Mouse (Mus musculus) MEL (cell line): ENCODE measurements around the gene 4921517D22Rik. TPM values are rescaled to one million over a fixed set of nuclear protein-coding genes. Genes with fewer than 3 reads are reported as not detected.

Experiments
- DNase-seq: peaks from one replicate; pipeline ENCODE4 v3.0.0; 2011; ENCODE audit warnings: low read depth, low spot score
- H3K27ac ChIP-seq: 2 replicates; pipeline ENCODE4 v1.5.1; 2012; ENCODE audit warnings: low read depth, mild to moderate bottlenecking, control low read depth, low read length, moderate library complexity; ENCODE audit not compliant: control insufficient read depth
- H3K27me3 ChIP-seq, 2 experiments: fragments of 150-350 bp in 1 of 2; sonication (generic) in 1 of 2; 2 replicates each; pipeline ENCODE4 v1.6.1; 2012; ENCODE audit warnings: low read length in 2 of 2, mild to moderate bottlenecking in 2 of 2, improper control_type of control experiment in 1 of 2, moderate library complexity in 1 of 2; ENCODE audit not compliant: insufficient read depth in 2 of 2, control insufficient read depth in 1 of 2
- H3K36me3 ChIP-seq, 2 experiments: 2 replicates each; pipeline ENCODE4 v1.6.1; 2012 to 2014; ENCODE audit warnings: low read length in 2 of 2, improper control_type of control experiment in 1 of 2, inconsistent platforms in 1 of 2, mild to moderate bottlenecking in 1 of 2; ENCODE audit not compliant: insufficient read depth in 2 of 2, control insufficient read depth in 1 of 2
- H3K4me1 ChIP-seq, 2 experiments: fragments of 150-350 bp in 1 of 2; sonication (generic) in 1 of 2; 2 replicates each; pipeline ENCODE4 v1.6.1; 2012; ENCODE audit warnings: low read length in 2 of 2, improper control_type of control experiment in 1 of 2, mild to moderate bottlenecking in 1 of 2; ENCODE audit not compliant: insufficient read depth in 2 of 2, control insufficient read depth in 1 of 2
- H3K4me3 ChIP-seq, 2 experiments: fragments of 150-350 bp in 1 of 2; sonication (generic) in 1 of 2; 2 replicates each; pipeline ENCODE4 v1.5.1; 2012; ENCODE audit warnings: low read depth in 2 of 2, low read length in 2 of 2, mild to moderate bottlenecking in 2 of 2, moderate library complexity in 2 of 2, control low read depth in 1 of 2, improper control_type of control experiment in 1 of 2; ENCODE audit not compliant: control insufficient read depth in 1 of 2, insufficient read depth in 1 of 2
- H3K79me2 ChIP-seq: 2 replicates; pipeline ENCODE4 v1.6.1; 2012; ENCODE audit warnings: mild to moderate bottlenecking, low read length, moderate library complexity; ENCODE audit not compliant: control insufficient read depth, poor library complexity, insufficient read depth
- H3K9ac ChIP-seq: 2 replicates; pipeline ENCODE4 v1.6.1; 2012; ENCODE audit warnings: low read depth, mild to moderate bottlenecking, control low read depth, low read length, moderate library complexity; ENCODE audit not compliant: control insufficient read depth, poor library complexity, severe bottlenecking
- H3K9me3 ChIP-seq: fragments of 150-350 bp; sonication (generic); replicated peaks from 2 replicates; pipeline ENCODE4 v1.6.1; 2012; ENCODE audit warnings: mild to moderate bottlenecking, low read length, improper control_type of control experiment, moderate library complexity; ENCODE audit not compliant: insufficient read depth
- CHD2 ChIP-seq: IDR thresholded peaks from 2 replicates; pipeline ENCODE4 v1.6.1; 2011; ENCODE audit warnings: low read length, improper control_type of control experiment
- CTCF ChIP-seq, 3 experiments: IDR thresholded peaks in 2 of 3; conservative IDR thresholded peaks in 1 of 3; 2 replicates each; pipeline ENCODE4 v1.5.1; 2011 to 2012; ENCODE audit warnings: low read length in 3 of 3, low read depth in 2 of 3, mild to moderate bottlenecking in 2 of 3, improper control_type of control experiment in 1 of 3, inconsistent platforms in 1 of 3, mixed read lengths in 1 of 3, moderate library complexity in 1 of 3; ENCODE audit not compliant: control insufficient read depth in 1 of 3, insufficient read depth in 1 of 3, poor library complexity in 1 of 3, severe bottlenecking in 1 of 3
- E2F4 ChIP-seq: IDR thresholded peaks from 2 replicates; pipeline ENCODE4 v1.6.1; 2011; ENCODE audit warnings: low read depth, low read length, improper control_type of control experiment, borderline replicate concordance
- ELF1 ChIP-seq: IDR thresholded peaks from 2 replicates; pipeline ENCODE4 v1.6.1; 2014; ENCODE audit warnings: low read depth, mild to moderate bottlenecking, inconsistent platforms, low read length, improper control_type of control experiment, moderate library complexity
- EP300 ChIP-seq, 2 experiments: IDR thresholded peaks; 2 replicates each; pipeline ENCODE4 v1.6.1; 2011; ENCODE audit warnings: improper control_type of control experiment in 2 of 2, low read length in 2 of 2, low read depth in 1 of 2, mild to moderate bottlenecking in 1 of 2
- ETS1 ChIP-seq: IDR thresholded peaks from 2 replicates; pipeline ENCODE4 v1.6.1; 2012; ENCODE audit warnings: low read depth, mild to moderate bottlenecking, inconsistent platforms, low read length, improper control_type of control experiment, moderate library complexity
- GATA1 ChIP-seq: IDR thresholded peaks from 2 replicates; pipeline ENCODE4 v1.6.1; 2011; ENCODE audit warnings: low read depth, low read length, improper control_type of control experiment
- JUND ChIP-seq: IDR thresholded peaks from 2 replicates; pipeline ENCODE4 v1.6.1; 2011; ENCODE audit warnings: low read depth, mild to moderate bottlenecking, improper control_type of control experiment, low read length
- KAT2A ChIP-seq: conservative IDR thresholded peaks from 2 replicates; pipeline ENCODE4 v1.6.1; 2012; ENCODE audit warnings: low read depth, low read length, improper control_type of control experiment, inconsistent platforms
- MAX ChIP-seq: IDR thresholded peaks from 2 replicates; pipeline ENCODE4 v1.6.1; 2011; ENCODE audit warnings: low read length, improper control_type of control experiment
- MEF2A ChIP-seq: IDR thresholded peaks from 2 replicates; pipeline ENCODE4 v1.6.1; 2014; ENCODE audit warnings: low read depth, mild to moderate bottlenecking, inconsistent platforms, low read length, improper control_type of control experiment; ENCODE audit not compliant: poor library complexity, insufficient replicate concordance, severe bottlenecking; ENCODE audit errors: extremely low read depth
- MXI1 ChIP-seq: IDR thresholded peaks from 2 replicates; pipeline ENCODE4 v1.6.1; 2011; ENCODE audit warnings: mild to moderate bottlenecking, low read depth, low read length, improper control_type of control experiment
- MYB ChIP-seq: IDR thresholded peaks from 2 replicates; pipeline ENCODE4 v1.6.1; 2011; ENCODE audit warnings: mild to moderate bottlenecking, low read depth, low read length, improper control_type of control experiment
- NELFE ChIP-seq: IDR thresholded peaks from 2 replicates; pipeline ENCODE4 v1.6.1; 2011; ENCODE audit warnings: low read depth, low read length, improper control_type of control experiment
- POLR2A ChIP-seq, 2 experiments: IDR thresholded peaks; 2 replicates each; pipeline ENCODE4 v1.6.1; 2011 to 2012; ENCODE audit warnings: low read length in 2 of 2, mild to moderate bottlenecking in 2 of 2, control low read depth in 1 of 2, improper control_type of control experiment in 1 of 2, low read depth in 1 of 2, moderate library complexity in 1 of 2; ENCODE audit not compliant: control insufficient read depth in 1 of 2, insufficient read depth in 1 of 2, poor library complexity in 1 of 2
- POLR2AphosphoS2 ChIP-seq: IDR thresholded peaks from 2 replicates; pipeline ENCODE4 v1.6.1; 2011; ENCODE audit warnings: low read length, improper control_type of control experiment
- RAD21 ChIP-seq: IDR thresholded peaks from 2 replicates; pipeline ENCODE4 v1.6.1; 2011; ENCODE audit warnings: mild to moderate bottlenecking, low read depth, low read length, improper control_type of control experiment
- RCOR1 ChIP-seq: IDR thresholded peaks from 2 replicates; pipeline ENCODE4 v1.6.1; 2012; ENCODE audit warnings: low read depth, mild to moderate bottlenecking, inconsistent platforms, low read length, improper control_type of control experiment
- SIN3A ChIP-seq: IDR thresholded peaks from 2 replicates; pipeline ENCODE4 v1.6.1; 2012; ENCODE audit warnings: low read length, improper control_type of control experiment, inconsistent platforms
- TAL1 ChIP-seq: IDR thresholded peaks from 2 replicates; pipeline ENCODE4 v1.6.1; 2012; ENCODE audit warnings: mild to moderate bottlenecking, inconsistent platforms, low read length, moderate library complexity, mixed read lengths
- TBP ChIP-seq: IDR thresholded peaks from 2 replicates; pipeline ENCODE4 v1.8.0; 2011; ENCODE audit warnings: low read depth, low read length, improper control_type of control experiment
- TCF12 ChIP-seq: IDR thresholded peaks from 2 replicates; pipeline ENCODE4 v1.6.1; 2014; ENCODE audit warnings: low read depth, mild to moderate bottlenecking, inconsistent platforms, low read length, improper control_type of control experiment, moderate library complexity
- UBTF ChIP-seq: IDR thresholded peaks from 2 replicates; pipeline ENCODE4 v1.6.1; 2012; ENCODE audit warnings: low read depth, mild to moderate bottlenecking, inconsistent platforms, low read length, improper control_type of control experiment, moderate library complexity, borderline replicate concordance; ENCODE audit not compliant: insufficient read depth
- USF1 ChIP-seq: IDR thresholded peaks from 2 replicates; pipeline ENCODE4 v1.6.1; 2014; ENCODE audit warnings: low read depth, mild to moderate bottlenecking, inconsistent platforms, low read length, improper control_type of control experiment, moderate library complexity
- USF2 ChIP-seq, 2 experiments: IDR thresholded peaks; 2 replicates each; pipeline ENCODE4 v1.6.1; 2011 to 2012; ENCODE audit warnings: improper control_type of control experiment in 2 of 2, low read length in 2 of 2, borderline replicate concordance in 1 of 2, inconsistent platforms in 1 of 2, low read depth in 1 of 2, mild to moderate bottlenecking in 1 of 2; ENCODE audit not compliant: insufficient read depth in 1 of 2
- ZC3H11A ChIP-seq: IDR thresholded peaks from 2 replicates; pipeline ENCODE4 v1.6.1; 2012; ENCODE audit warnings: low read depth, mild to moderate bottlenecking, inconsistent platforms, low read length, improper control_type of control experiment
- ZMIZ1 ChIP-seq: IDR thresholded peaks from 2 replicates; pipeline ENCODE4 v1.6.1; 2012; ENCODE audit warnings: low read depth, mild to moderate bottlenecking, inconsistent platforms, low read length, improper control_type of control experiment, moderate library complexity
- polyA plus RNA-seq, 2 experiments: library from polyadenylated mRNA; stranded (reverse) in 1 of 2; unstranded in 1 of 2; fragments of >175 nt in 1 of 2; fragments of >200 nt in 1 of 2; gene quantifications; 2 replicates each; pipeline versions ENCODE4 v1.2.1 to v1.2.4; 2012; ENCODE audit warnings: low replicate concordance in 2 of 2, low read depth in 1 of 2; ENCODE audit not compliant: insufficient read length in 2 of 2, insufficient read depth in 1 of 2, missing spikeins in 1 of 2
- total RNA-seq: library from RNA; depleted of rRNA; stranded (reverse); fragments of 300-350 nt; gene quantifications from 2 replicates; pipeline ENCODE4 v1.2.3, GENCODE M21; 2012

Gene 4921517D22Rik
- total and polyA plus RNA-seq, 3 experiments: not detected

DNA sequence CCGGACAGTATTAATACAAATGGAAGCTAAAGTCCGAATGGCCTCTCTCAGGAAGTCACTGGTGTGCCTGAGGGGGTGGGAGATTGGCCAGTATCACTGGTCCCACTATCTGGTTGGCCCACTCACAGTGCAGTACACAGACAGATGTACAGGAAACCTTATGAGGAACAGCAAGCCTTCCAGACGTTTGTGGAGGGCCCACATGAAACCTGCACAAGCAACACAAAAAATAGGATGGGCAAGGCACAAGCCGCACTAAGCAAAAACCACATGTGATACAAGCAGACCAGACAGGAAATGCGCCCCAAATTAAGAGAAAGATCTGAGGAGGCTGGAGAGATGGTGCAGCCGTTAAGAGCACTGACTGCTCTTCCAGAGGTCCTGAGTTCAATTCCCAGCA, 21.7 kb downstream of the 4921517D22Rik start:
- peaks cover 11 to 41% of the 10 kb centered on the region in 2 experiments for H3K4me1 ChIP-seq
- peak overlapping the region; percentile 22 for H3K27ac ChIP-seq
- H3K4me3 ChIP-seq: no peak overlapping the region; a peak in 1 of 4 replicates
- no peaks in the 10 kb centered on the region for H3K9me3 ChIP-seq
- peaks cover 0 to 28% of the 10 kb centered on the region in 2 experiments; a peak in 2 of 4 replicates for H3K36me3 ChIP-seq
- no peak overlapping the region for H3K9ac ChIP-seq
- TF ChIP-seq EP300 (IDR thresholded peaks at IDR 0.05; ENCODE audit: low read depth in 1 of 2, low read length in 2 of 2): peak; percentile 28 to 41; a peak in 2 of 4 replicates
- no peak for TF ChIP-seq USF2 (IDR thresholded peaks at IDR 0.05; ENCODE audit: borderline replicate concordance in 1 of 2, insufficient read depth in 1 of 2, low read depth in 1 of 2, low read length in 2 of 2)
- TF ChIP-seq ETS1: no peak
- no peak for TF ChIP-seq MEF2A
- 0 out of 2 replicates have a peak, but pooled peaks have one; percentile 9 for TF ChIP-seq TCF12
- peak; percentile 40; the same call in 1 of the 2 replicates for TF ChIP-seq TAL1
- TF ChIP-seq CHD2: no peak
- no peak for TF ChIP-seq ZC3H11A
- no peak for TF ChIP-seq RCOR1
- no peak for TF ChIP-seq POLR2A (IDR thresholded peaks at IDR 0.05; ENCODE audit: control insufficient read depth in 1 of 2, insufficient read depth in 1 of 2, low read depth in 1 of 2, low read length in 2 of 2, poor library complexity in 1 of 2)
- TF ChIP-seq RAD21: no peak
- no peak for TF ChIP-seq MAX
- TF ChIP-seq POLR2AphosphoS2: no peak
- no peak for TF ChIP-seq UBTF
- TF ChIP-seq SIN3A: peak; percentile 25; the same call in 1 of the 2 replicates
- 0 out of 2 replicates have a peak, but pooled peaks have one; percentile 22 for TF ChIP-seq TBP
- no peak for TF ChIP-seq KAT2A
- no peak for TF ChIP-seq CTCF (IDR thresholded peaks at IDR 0.05 in 2 of 3, conservative IDR thresholded peaks at IDR 0.05 in 1 of 3; ENCODE audit: control insufficient read depth in 1 of 3, insufficient read depth in 1 of 3, low read depth in 2 of 3, low read length in 3 of 3, poor library complexity in 1 of 3, severe bottlenecking in 1 of 3)
- TF ChIP-seq MYB: no peak
- TF ChIP-seq E2F4: no peak
- no peak for TF ChIP-seq ZMIZ1
- TF ChIP-seq USF1: no peak
- TF ChIP-seq, all 39 proteins: peak for 5
- Histone ChIP-seq H3K79me2 (peaks cover 21% of the 10 kb centered on the region), H3K27me3 (no peaks in the 10 kb centered on the region)
- peak; percentile 53 for DNase-seq

DNA sequence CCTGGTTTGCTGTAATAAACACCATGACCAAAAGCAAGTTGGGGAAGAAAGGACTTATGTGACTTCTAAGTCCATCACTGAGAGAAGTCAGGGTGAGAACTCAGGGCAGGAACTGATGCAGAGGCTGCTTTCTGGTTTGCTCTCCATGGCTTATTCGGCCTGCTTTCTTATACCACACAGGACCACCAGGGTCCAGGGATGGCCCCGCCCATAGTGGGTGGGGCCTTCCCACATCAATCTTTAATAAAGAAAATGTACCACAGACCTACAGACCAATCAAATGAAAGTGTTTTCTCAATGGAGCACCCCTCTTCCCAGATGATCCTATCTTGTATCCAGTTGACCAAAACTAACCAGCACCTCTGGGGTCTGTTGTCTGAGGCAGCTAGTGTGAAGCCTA, 22.4 kb downstream of the 4921517D22Rik start:
- no peaks in the 10 kb centered on the region for H3K27me3 ChIP-seq
- no peaks in the 10 kb centered on the region for H3K9me3 ChIP-seq
- H3K4me1 ChIP-seq: peaks cover 7 to 35% of the 10 kb centered on the region in 2 experiments
- H3K4me3 ChIP-seq: no peak overlapping the region
- TF ChIP-seq USF1 (no peak), MEF2A (no peak), NELFE (no peak), MYB (no peak), TAL1 (no peak), ZC3H11A (no peak), ELF1 (no peak), JUND (no peak), GATA1 (no peak), ETS1 (no peak), MXI1 (no peak)
- no peak overlapping the region for H3K27ac ChIP-seq
- no peak for DNase-seq
- H3K79me2 ChIP-seq: peaks cover 21% of the 10 kb centered on the region
- peaks cover 0 to 27% of the 10 kb centered on the region in 2 experiments; a peak in 2 of 4 replicates for H3K36me3 ChIP-seq
- no peak overlapping the region for H3K9ac ChIP-seq
